22 mouse cellular contexts compared by ENCODE assay signal in the genomic region with DNA sequence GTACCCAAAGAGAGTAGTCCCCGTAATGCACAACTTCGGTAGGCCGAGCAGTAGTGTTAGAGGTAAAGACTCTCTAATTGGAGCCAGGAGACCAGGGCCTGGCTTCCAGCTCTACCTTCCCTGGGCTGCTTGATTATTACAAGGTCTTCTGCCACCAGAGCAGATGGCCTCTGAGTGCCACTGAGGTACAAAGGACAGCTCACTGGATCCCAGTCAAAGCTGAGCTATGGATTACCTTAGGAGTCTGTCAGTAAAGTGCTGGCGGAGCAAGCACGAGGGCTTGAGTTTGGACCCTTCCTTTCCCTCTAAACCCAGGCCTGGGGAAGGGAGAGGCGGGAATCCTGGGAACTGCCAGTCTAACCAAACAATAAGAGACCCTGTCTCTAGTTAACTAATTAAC. TPM values are rescaled to one million over a fixed set of nuclear protein-coding genes. Genes with fewer than 3 reads are reported as not detected.
A peak's percentile ranks its signal among the peaks of the same experiment; 100 is the strongest.
DNase-seq lines count a peak whose midpoint lies in the region; ATAC-seq lines count a peak whose summit lies in the region.
"Had no signal": no experiment of that assay in that cellular context is flagged by ENCODE, and none has a peak within 500 bp of the region (broad histone marks: within the 10 kb centered on the region; RNA-seq: fewer than 3 reads in every experiment).

No protein-coding gene starts in this region.

- intact Hi-C loops in heart, postnatal 25 days (cut with DNase I), result no loop called here

- H3K9ac ChIP-seq in forebrain, embryonic 15.5 days (replicated peaks), result no peak overlapping the region
- no peak overlapping the region for H3K9ac ChIP-seq in forebrain, embryonic 14.5 days (ENCODE audit: low read length)
- no peak overlapping the region for H3K9ac ChIP-seq in midbrain, embryonic 11.5 days (ENCODE audit: low read length)
- no peak overlapping the region for H3K9ac ChIP-seq in midbrain, embryonic 16.5 days (ENCODE audit: low read depth, low read length)

- WGBS in forebrain, embryonic 15.5 days, result 71% methylated on average over 6 of the region's 6 CpGs
- 64% methylated on average over 6 of the region's 6 CpGs for WGBS in forebrain, embryonic 14.5 days
- 75% methylated on average over 6 of the region's 6 CpGs for WGBS in midbrain, embryonic 11.5 days
- WGBS in midbrain, embryonic 16.5 days, result 84% methylated on average over 6 of the region's 6 CpGs

- no peaks in the 10 kb centered on the region for H3K36me3 ChIP-seq in forebrain, embryonic 15.5 days
- no peaks in the 10 kb centered on the region for H3K36me3 ChIP-seq in forebrain, embryonic 14.5 days (ENCODE audit: control insufficient read depth, insufficient read depth, low read length)
- no peaks in the 10 kb centered on the region for H3K36me3 ChIP-seq in midbrain, embryonic 11.5 days (ENCODE audit: control insufficient read depth, insufficient read depth, low read length)
- H3K36me3 ChIP-seq in midbrain, embryonic 16.5 days (ENCODE audit: control insufficient read depth, insufficient read depth, low read length), result no peaks in the 10 kb centered on the region
- H3K36me3 ChIP-seq: G1E had no signal

- ATAC-seq in forebrain, embryonic 15.5 days (replicated peaks), result no peak
- ATAC-seq in forebrain, embryonic 14.5 days, result no peak
- no peak for ATAC-seq in midbrain, embryonic 11.5 days (ENCODE audit: low FRiP score)
- ATAC-seq in midbrain, embryonic 16.5 days, result no peak
- ATAC-seq: activated CD4-positive, CD25-positive, alpha-beta regulatory T cell, adult 4 months; CD4-positive, CD25-positive, alpha-beta regulatory T cell, adult 4 months; Patski had no signal

- H3K4me1 ChIP-seq in forebrain, embryonic 15.5 days, result peaks cover 14% of the 10 kb centered on the region; the same call in 1 of the 2 replicates
- H3K4me1 ChIP-seq in forebrain, embryonic 14.5 days (ENCODE audit: control insufficient read depth, insufficient read depth, low read length), result no peaks in the 10 kb centered on the region
- H3K4me1 ChIP-seq in midbrain, embryonic 11.5 days (ENCODE audit: control insufficient read depth, insufficient read depth, low read length), result no peaks in the 10 kb centered on the region
- no peaks in the 10 kb centered on the region for H3K4me1 ChIP-seq in midbrain, embryonic 16.5 days (ENCODE audit: control insufficient read depth, insufficient read depth, low read length)

- H3K4me2 ChIP-seq in forebrain, embryonic 15.5 days (replicated peaks), result no peak overlapping the region
- H3K4me2 ChIP-seq in forebrain, embryonic 14.5 days (ENCODE audit: low read length), result no peak overlapping the region
- no peak overlapping the region for H3K4me2 ChIP-seq in midbrain, embryonic 11.5 days
- no peak overlapping the region for H3K4me2 ChIP-seq in midbrain, embryonic 16.5 days (ENCODE audit: low read length)

- peak; percentile 30 to 55 for DNase-seq in cerebellum, postnatal 10 days
- no peak for DNase-seq in cerebellum, adult 11-12 months
- DNase-seq in forebrain, embryonic 14.5 days (ENCODE audit: low spot score), result no peak
- DNase-seq in heart, adult 11 months, result peak; percentile 59
- DNase-seq in heart, postnatal 25 days (ENCODE audit: low spot score), result no peak
- DNase-seq in midbrain, embryonic 11.5 days (ENCODE audit: low spot score, missing footprints), result peak; percentile 28
- DNase-seq: adrenal gland, adult 2 months; adrenal gland, adult 8-10 months; adrenal gland, postnatal 10 days; adrenal gland, postnatal 14 days; adrenal gland, postnatal 25 days; adrenal gland, postnatal 36 days; B cell, adult 2 months; cerebellum, adult 11 months; cerebellum, adult 18-20 months had no signal

- no peaks in the 10 kb centered on the region for H3K27me3 ChIP-seq in forebrain, embryonic 15.5 days
- no peaks in the 10 kb centered on the region for H3K27me3 ChIP-seq in forebrain, embryonic 14.5 days (replicated peaks; ENCODE audit: control insufficient read depth, insufficient read depth, low read length)
- no peaks in the 10 kb centered on the region for H3K27me3 ChIP-seq in midbrain, embryonic 11.5 days (ENCODE audit: control insufficient read depth, insufficient read depth, low read length)
- no peaks in the 10 kb centered on the region for H3K27me3 ChIP-seq in midbrain, embryonic 16.5 days (ENCODE audit: control insufficient read depth, insufficient read depth, low read depth, low read length)
- H3K27me3 ChIP-seq: CH12.LX had no signal

- peak overlapping the region; percentile 91; the same call in 1 of the 2 replicates for H3K27ac ChIP-seq in forebrain, embryonic 15.5 days (replicated peaks)
- no peak overlapping the region for H3K27ac ChIP-seq in forebrain, embryonic 14.5 days (ENCODE audit: low read depth, low read length)
- H3K27ac ChIP-seq in midbrain, embryonic 11.5 days (ENCODE audit: low read depth, low read length), result no peak overlapping the region
- no peak overlapping the region for H3K27ac ChIP-seq in midbrain, embryonic 16.5 days (ENCODE audit: low read length)

- H3K9me3 ChIP-seq in forebrain, embryonic 15.5 days, result no peaks in the 10 kb centered on the region
- no peaks in the 10 kb centered on the region for H3K9me3 ChIP-seq in forebrain, embryonic 14.5 days (replicated peaks; ENCODE audit: control insufficient read depth, low read length)
- H3K9me3 ChIP-seq in midbrain, embryonic 11.5 days (ENCODE audit: control insufficient read depth, low read length), result no peaks in the 10 kb centered on the region
- H3K9me3 ChIP-seq in midbrain, embryonic 16.5 days (replicated peaks; ENCODE audit: control insufficient read depth, low read length, poor library complexity, severe bottlenecking), result no peaks in the 10 kb centered on the region
- H3K9me3 ChIP-seq: G1E had no signal

- H3K4me3 ChIP-seq in forebrain, embryonic 15.5 days, result no peak overlapping the region
- H3K4me3 ChIP-seq in forebrain, embryonic 14.5 days (ENCODE audit: low read depth, low read length), result no peak overlapping the region
- H3K4me3 ChIP-seq in midbrain, embryonic 11.5 days (ENCODE audit: low read depth, low read length), result no peak overlapping the region
- no peak overlapping the region for H3K4me3 ChIP-seq in midbrain, embryonic 16.5 days (ENCODE audit: low read depth, low read length)

RNA-seq across cellular contexts. Expression of a gene that starts 21.8 kb away (rescaled TPM):
- polyA plus RNA-seq in forebrain, embryonic 15.5 days (2015; fragmentation: Nextera tagmentation; extraction: Ambion mirVana), result 58.4 and 59.7 TPM in 2 replicates
- polyA plus RNA-seq in forebrain, embryonic 14.5 days (2014; fragmentation: Nextera tagmentation; extraction: Ambion mirVana), result 41.7 and 50.9 TPM in 2 replicates
- total RNA-seq in heart, postnatal 25 days (2021), result 10 to 100 TPM; 40.7 to 45.0 TPM
- polyA plus RNA-seq in midbrain, embryonic 11.5 days (2014; fragmentation: Nextera tagmentation; extraction: Ambion mirVana), result 39.6 and 39.7 TPM in 2 replicates
- 48.6 and 51.2 TPM in 2 replicates for polyA plus RNA-seq in midbrain, embryonic 16.5 days (2015; fragmentation: Nextera tagmentation; extraction: Ambion mirVana)
- polyA plus RNA-seq: activated CD4-positive, CD25-positive, alpha-beta regulatory T cell, adult 4 months; G1E had no signal

Comparison
In these comparisons a context has a peak if more than half of its experiments do, and no peak if none do; other contexts are left out.
1. DNase-seq: peak in cerebellum, postnatal 10 days (2 of 2), heart, adult 11 months (single experiment) and midbrain, embryonic 11.5 days (single experiment); none in cerebellum, adult 11-12 months (single experiment), forebrain, embryonic 14.5 days (single experiment) and heart, postnatal 25 days (single experiment).